Mouse (Mus musculus) right cerebral cortex, adult 18-20 months (tissue): ENCODE data around the gene Slc30a5.
"Not testable (repeated sequence)": the region's sequence is repeated elsewhere in the genome, so short reads cannot be mapped to it uniquely, and the experiment has no call there.

ENCODE experiments used
- DNase-seq: peaks from one replicate; pipeline ENCODE4 v3.0.0; 2022; ENCODE audit warnings: mixed read lengths

Slc30a5 gene

GRCm38 (mm10) chr13:100832741-100833639, at the start of gene Slc30a5:
Gene Slc30a5 (minus strand): TSS chr13:100833427.
- peak; percentile 99 for DNase-seq

GRCm38 (mm10) chr13:100881944-100882343, 48.7 kb upstream of the Slc30a5 start:
- no peak for DNase-seq

- no peak for DNase-seq
Observed at GRCm38 (mm10) chr13:100879806-100880205, 46.6 kb upstream of the Slc30a5 start.

GRCm38 (mm10) chr13:100879326-100879725, 46.1 kb upstream of the Slc30a5 start:
- no peak for DNase-seq

GRCm38 (mm10) chr13:100878264-100878663, 45.0 kb upstream of the Slc30a5 start:
- no peak for DNase-seq

- no peak for DNase-seq
Observed at GRCm38 (mm10) chr13:100877703-100878102, 44.5 kb upstream of the Slc30a5 start.

- no peak for DNase-seq
Observed at GRCm38 (mm10) chr13:100875103-100875502, 41.9 kb upstream of the Slc30a5 start.

- no peak for DNase-seq
Observed at GRCm38 (mm10) chr13:100874588-100874987, 41.4 kb upstream of the Slc30a5 start.

GRCm38 (mm10) chr13:100873530-100873929, 40.3 kb upstream of the Slc30a5 start:
- no peak for DNase-seq

GRCm38 (mm10) chr13:100871445-100872171, 38.4 kb upstream of the Slc30a5 start:
- peak; percentile 29 for DNase-seq

- DNase-seq: no peak
Observed at GRCm38 (mm10) chr13:100869813-100870212, 36.6 kb upstream of the Slc30a5 start.

- DNase-seq: no peak
Observed at GRCm38 (mm10) chr13:100866311-100866710, 33.1 kb upstream of the Slc30a5 start.

- DNase-seq: no peak
Observed at GRCm38 (mm10) chr13:100865744-100866143, 32.5 kb upstream of the Slc30a5 start.

- DNase-seq: not testable (repeated sequence)
Observed at GRCm38 (mm10) chr13:100863914-100864313, 30.7 kb upstream of the Slc30a5 start.

GRCm38 (mm10) chr13:100859117-100859516, 25.9 kb upstream of the Slc30a5 start:
- no peak for DNase-seq

GRCm38 (mm10) chr13:100854174-100854573, 20.9 kb upstream of the Slc30a5 start:
- no peak for DNase-seq

GRCm38 (mm10) chr13:100853120-100853519, 19.9 kb upstream of the Slc30a5 start:
- DNase-seq: no peak

- DNase-seq: no peak
Observed at GRCm38 (mm10) chr13:100849137-100849536, 15.9 kb upstream of the Slc30a5 start.

GRCm38 (mm10) chr13:100846891-100847579, 13.8 kb upstream of the Slc30a5 start:
- DNase-seq: peak; percentile 78

GRCm38 (mm10) chr13:100846254-100846653, 13.0 kb upstream of the Slc30a5 start:
- no peak for DNase-seq

- no peak for DNase-seq
Observed at GRCm38 (mm10) chr13:100843944-100844343, 10.7 kb upstream of the Slc30a5 start.

- DNase-seq: no peak
Observed at GRCm38 (mm10) chr13:100843016-100843725, 9.9 kb upstream of the Slc30a5 start.

- DNase-seq: no peak
Observed at GRCm38 (mm10) chr13:100841741-100842140, 8.5 kb upstream of the Slc30a5 start.
